Mouse (Mus musculus) lung, adult 18-20 months (tissue): ENCODE measurements around the gene Clip4.

Experiments
- DNase-seq, 2 experiments: peaks; one replicate each; pipeline ENCODE4 v3.0.0; 2022; ENCODE audit warnings: mixed read lengths in 2 of 2

Clip4 gene

DNA sequence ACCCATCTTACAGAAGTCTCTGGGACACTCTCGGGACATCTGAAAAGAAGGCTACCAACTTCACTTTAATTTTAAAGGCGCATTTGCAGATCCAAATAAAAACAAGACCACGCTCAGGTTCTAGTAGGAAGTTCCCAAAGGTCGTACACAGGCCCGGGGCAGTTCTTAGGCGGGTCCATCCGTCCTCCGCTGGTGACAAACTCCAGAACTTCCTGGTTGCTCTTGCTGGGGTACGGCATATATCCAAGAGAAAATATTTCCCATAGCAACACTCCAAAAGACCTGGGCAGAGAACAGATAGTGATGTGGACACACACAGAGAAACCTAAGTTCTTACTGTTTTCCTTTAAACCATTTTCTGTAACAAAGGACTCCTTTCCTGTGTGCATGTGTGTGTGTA, 106.5 kb downstream of the Clip4 start:
- DNase-seq, result no peak

GRCm38 (mm10) chr17:71875492-71875891, 107.2 kb downstream of the Clip4 start:
- DNase-seq, result no peak

GRCm38 (mm10) chr17:71881369-71881768, 113.1 kb downstream of the Clip4 start:
- DNase-seq, result no peak

DNA sequence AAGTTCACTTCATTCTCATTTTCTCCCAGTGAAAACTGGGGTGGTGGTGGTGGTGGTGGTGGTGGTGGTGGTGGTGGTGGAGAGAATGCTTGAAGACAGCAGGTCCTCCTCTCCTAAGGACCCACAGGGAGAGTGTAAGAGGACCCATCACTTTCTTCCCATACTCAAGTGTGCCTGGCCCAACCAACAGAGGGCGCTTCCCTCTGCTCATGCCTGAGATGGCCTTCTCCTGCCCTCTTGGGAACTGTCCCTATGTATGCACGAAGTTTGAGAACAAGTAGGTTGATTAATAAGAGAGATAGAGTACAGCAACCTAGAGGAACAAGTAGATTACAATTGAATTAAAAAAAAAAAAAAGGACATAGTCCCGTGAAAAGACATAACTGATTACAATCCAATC, 140.8 kb downstream of the Clip4 start:
- peak in 1 of 2 experiments; percentile 8 for DNase-seq

DNA sequence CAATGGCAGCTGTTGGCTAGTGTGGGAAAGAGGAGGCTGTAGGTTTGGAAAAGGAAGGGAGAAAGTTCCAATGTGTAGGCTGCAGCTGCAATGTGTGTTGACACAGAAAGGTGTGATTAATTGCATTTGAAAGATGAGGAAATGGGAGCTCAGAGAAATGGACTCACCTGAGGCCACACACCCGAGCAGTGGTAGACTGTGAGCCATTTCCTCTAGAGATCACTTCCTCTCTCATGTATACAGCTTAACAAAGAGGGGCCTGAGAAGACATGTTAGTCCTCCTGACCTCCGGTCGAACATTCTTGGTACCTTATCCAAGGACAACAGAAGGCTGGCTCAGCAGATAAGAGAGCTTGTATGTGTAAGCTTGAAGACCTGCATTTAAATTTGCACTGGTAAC, 144.9 kb downstream of the Clip4 start:
- no peak for DNase-seq
